Mouse (Mus musculus) kidney, embryonic 14.5 days (tissue): Measurements from ENCODE around the gene Hnrnpa0. TPM values are rescaled to one million over a fixed set of nuclear protein-coding genes. Genes with fewer than 3 reads are reported as not detected.

Experiments
- ATAC-seq: fragments of 200-750 bp; cut with Nextera tagmentation; 2 replicates; pipeline ENCODE4 v1.8.0; 2017; ENCODE audit warnings: moderate number of reproducible peaks, mild to moderate bottlenecking, moderate TSS enrichment, moderate library complexity; ENCODE audit not compliant: low FRiP score, low TSS enrichment
- H3K27ac ChIP-seq: fragments of 300-500 bp; sonication (generic); 2 replicates; pipeline ENCODE4 v1.5.1; 2014; ENCODE audit warnings: low read depth, mild to moderate bottlenecking, low read length, moderate library complexity, mixed read lengths
- H3K27me3 ChIP-seq: fragments of 300-500 bp; sonication (generic); 2 replicates; pipeline ENCODE4 v1.6.1; 2014; ENCODE audit warnings: mild to moderate bottlenecking, low read length; ENCODE audit not compliant: control insufficient read depth, insufficient read depth
- H3K36me3 ChIP-seq: fragments of 300-500 bp; sonication (generic); 2 replicates; pipeline ENCODE4 v1.6.1; 2014; ENCODE audit warnings: low read length, mixed read lengths; ENCODE audit not compliant: control insufficient read depth, insufficient read depth
- H3K4me1 ChIP-seq: fragments of 300-500 bp; sonication (generic); 2 replicates; pipeline ENCODE4 v1.6.1; 2014; ENCODE audit warnings: low read length, mixed read lengths; ENCODE audit not compliant: control insufficient read depth, insufficient read depth
- H3K4me2 ChIP-seq: fragments of 300-500 bp; sonication (generic); replicated peaks from 2 replicates; pipeline ENCODE4 v1.6.1; 2014; ENCODE audit warnings: low read depth, mild to moderate bottlenecking, low read length
- H3K4me3 ChIP-seq: fragments of 300-500 bp; sonication (generic); 2 replicates; pipeline ENCODE4 v1.5.1; 2014; ENCODE audit warnings: mild to moderate bottlenecking, low read length
- H3K9ac ChIP-seq: fragments of 300-500 bp; sonication (generic); 2 replicates; pipeline ENCODE4 v1.6.1; 2014; ENCODE audit warnings: low read depth, mild to moderate bottlenecking, low read length, moderate library complexity
- H3K9me3 ChIP-seq: fragments of 300-500 bp; sonication (generic); 2 replicates; pipeline ENCODE4 v1.6.1; 2016; ENCODE audit warnings: low read length; ENCODE audit not compliant: control insufficient read depth
- WGBS: fragments of 180-500 bp; shearing (Covaris S2); extraction: QIAGEN DNeasy Blood & Tissue Kit; methylation state at CpG from one replicate; pipeline ENCODE4 v1.1.7; 2014; 5-methylcytosine and 5-hydroxymethylcytosine counted together
- polyA plus RNA-seq: library from polyadenylated mRNA; unstranded; fragments of >200 nt; fragmentation: Nextera tagmentation; extraction: Ambion mirVana; gene quantifications from 2 replicates; pipeline ENCODE4 v1.2.1, GENCODE M21; 2014

Gene Hnrnpa0
- polyA plus RNA-seq, 1 experiment from 2014 or later = 55.5 TPM

- H3K9me3 ChIP-seq = no peaks in the 10 kb centered on the region
- H3K4me3 ChIP-seq = no peak overlapping the region
- no peaks in the 10 kb centered on the region for H3K27me3 ChIP-seq
- WGBS = 51% methylated on average over 8 of the region's 8 CpGs
- no peak overlapping the region for H3K4me2 ChIP-seq
- no peak overlapping the region for H3K9ac ChIP-seq
- H3K36me3 ChIP-seq = no peaks in the 10 kb centered on the region; the same call in 1 of the 2 replicates
- no peaks in the 10 kb centered on the region for H3K4me1 ChIP-seq
- no peak for ATAC-seq
- H3K27ac ChIP-seq = no peak overlapping the region
Observed at GRCm38 (mm10) chr13:58090643-58091042, 37.7 kb downstream of the Hnrnpa0 start.

- Histone ChIP-seq H3K9me3 (no peaks in the 10 kb centered on the region), H3K36me3 (no peaks in the 10 kb centered on the region), H3K4me3 (no peak overlapping the region), H3K27ac (no peak overlapping the region), H3K4me2 (no peak overlapping the region), H3K9ac (no peak overlapping the region), H3K4me1 (no peaks in the 10 kb centered on the region), H3K27me3 (no peaks in the 10 kb centered on the region)
- ATAC-seq = no peak
- 87% methylated on average over 5 of the region's 5 CpGs for WGBS
Observed at GRCm38 (mm10) chr13:58084396-58084795, 44.0 kb downstream of the Hnrnpa0 start.

- Histone ChIP-seq H3K9me3 (no peaks in the 10 kb centered on the region), H3K9ac (no peak overlapping the region), H3K36me3 (no peaks in the 10 kb centered on the region), H3K4me3 (no peak overlapping the region), H3K4me1 (no peaks in the 10 kb centered on the region), H3K27me3 (no peaks in the 10 kb centered on the region), H3K27ac (no peak overlapping the region), H3K4me2 (no peak overlapping the region)
- 83% methylated on average over 11 of the region's 11 CpGs for WGBS
- no peak for ATAC-seq
Observed at GRCm38 (mm10) chr13:58083521-58083920, 44.8 kb downstream of the Hnrnpa0 start.

- H3K36me3 ChIP-seq = no peaks in the 10 kb centered on the region
- no peak overlapping the region for H3K4me2 ChIP-seq
- no peak overlapping the region for H3K9ac ChIP-seq
- H3K4me3 ChIP-seq = no peak overlapping the region
- H3K9me3 ChIP-seq = no peaks in the 10 kb centered on the region
- no peaks in the 10 kb centered on the region for H3K4me1 ChIP-seq
- 71% methylated on average over 5 of the region's 5 CpGs for WGBS
- no peaks in the 10 kb centered on the region for H3K27me3 ChIP-seq
- H3K27ac ChIP-seq = no peak overlapping the region
- no peak for ATAC-seq
Observed at GRCm38 (mm10) chr13:58083048-58083447, 45.3 kb downstream of the Hnrnpa0 start.

GRCm38 (mm10) chr13:58078361-58078760 is 50.0 kb downstream of the Hnrnpa0 start:
- Histone ChIP-seq H3K4me2 (no peak overlapping the region), H3K9ac (no peak overlapping the region), H3K4me1 (no peaks in the 10 kb centered on the region), H3K9me3 (no peaks in the 10 kb centered on the region), H3K4me3 (no peak overlapping the region), H3K27me3 (no peaks in the 10 kb centered on the region), H3K27ac (no peak overlapping the region), H3K36me3 (no peaks in the 10 kb centered on the region)
- 82% methylated on average over 5 of the region's 5 CpGs for WGBS
- ATAC-seq = no peak

Other genes starting within 250 kb of the Hnrnpa0 start
- gene Spock1, start 220.2 kb downstream of the Hnrnpa0 start, polyA plus RNA-seq = 0.30 and 0.50 TPM in 2 replicates
- 4.1 and 6.0 TPM in 2 replicates for gene Klhl3, start 15.0 kb downstream of the Hnrnpa0 start, polyA plus RNA-seq
- 33.4 and 41.8 TPM in 2 replicates for gene Idnk, start 29.1 kb upstream of the Hnrnpa0 start, polyA plus RNA-seq
- gene Ubqln1, start 87.1 kb upstream of the Hnrnpa0 start, polyA plus RNA-seq = 60.8 and 98.7 TPM in 2 replicates
- gene Gkap1, start 147.1 kb upstream of the Hnrnpa0 start, polyA plus RNA-seq = 26.9 and 33.7 TPM in 2 replicates
- 0.80 and 1.2 TPM in 2 replicates for gene Kif27, start 230.6 kb upstream of the Hnrnpa0 start, polyA plus RNA-seq